10 mouse cellular contexts compared by ENCODE assay signal in the genomic region with DNA sequence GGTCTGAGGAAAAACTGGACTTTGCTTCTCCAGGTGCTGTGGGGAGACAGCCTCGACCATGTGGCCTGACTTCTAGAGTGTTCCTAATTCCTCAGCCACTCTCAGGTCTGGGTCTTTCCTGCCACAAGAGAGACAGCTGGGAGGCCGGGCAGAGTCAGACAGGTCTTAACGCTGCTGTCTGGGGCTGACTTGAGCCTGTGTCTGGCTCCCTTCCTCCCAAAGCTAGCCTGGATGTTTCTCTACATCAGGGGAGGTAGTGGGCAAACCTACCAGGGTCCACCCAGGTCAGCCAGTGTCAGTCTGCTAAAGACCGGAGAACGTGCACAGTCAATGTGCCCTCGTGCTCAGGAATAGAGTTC. TPM values are rescaled to one million over a fixed set of nuclear protein-coding genes. Genes with fewer than 3 reads are reported as not detected.
A peak's percentile ranks its signal among the peaks of the same experiment; 100 is the strongest.
DNase-seq lines count a peak whose midpoint lies in the region; ATAC-seq and TF ChIP-seq lines count a peak whose summit lies in the region.
"Had no signal": no experiment of that assay in that cellular context is flagged by ENCODE, and none has a peak within 500 bp of the region (broad histone marks: within the 10 kb centered on the region; RNA-seq: fewer than 3 reads in every experiment).

No protein-coding gene starts in this region.

- no peaks in the 10 kb centered on the region for H3K27me3 ChIP-seq in forebrain, embryonic 12.5 days
- H3K27me3 ChIP-seq in forebrain, postnatal 0 days (ENCODE audit: insufficient read depth, low read length): no peaks in the 10 kb centered on the region
- H3K27me3 ChIP-seq in kidney, embryonic 15.5 days: no peaks in the 10 kb centered on the region
- no peaks in the 10 kb centered on the region for H3K27me3 ChIP-seq in spleen, adult 2 months (ENCODE audit: control insufficient read depth, insufficient read depth, low read length)
- H3K27me3 ChIP-seq in stomach, embryonic 15.5 days (replicated peaks): no peaks in the 10 kb centered on the region

- ATAC-seq in forebrain, embryonic 12.5 days (ENCODE audit: low FRiP score): no peak
- ATAC-seq in forebrain, postnatal 0 days: no peak
- ATAC-seq in kidney, embryonic 15.5 days (replicated peaks; ENCODE audit: low FRiP score): no peak
- no peak for ATAC-seq in stomach, embryonic 15.5 days (ENCODE audit: insufficient read depth, low FRiP score, low read depth)

- peak overlapping the region; percentile 54; the same call in 1 of the 2 replicates for H3K27ac ChIP-seq in forebrain, embryonic 12.5 days
- no peak overlapping the region for H3K27ac ChIP-seq in forebrain, postnatal 0 days (ENCODE audit: low read depth, low read length)
- H3K27ac ChIP-seq in kidney, embryonic 15.5 days: peak overlapping the region; percentile 77
- H3K27ac ChIP-seq in spleen, adult 2 months (ENCODE audit: insufficient read depth, low read length): 0 out of 2 replicates have a peak overlapping the region, but pooled peaks have one; percentile 29
- H3K27ac ChIP-seq in stomach, embryonic 15.5 days: peak overlapping the region; percentile 59; the same call in 1 of the 2 replicates

- TF ChIP-seq POLR2A in spleen, adult 2 months (IDR thresholded peaks at IDR 0.05; ENCODE audit: low read depth, low read length): no peak

- no peak overlapping the region for H3K4me2 ChIP-seq in forebrain, embryonic 12.5 days
- no peak overlapping the region for H3K4me2 ChIP-seq in forebrain, postnatal 0 days (ENCODE audit: low read depth)
- peak overlapping the region; percentile 33; the same call in 1 of the 2 replicates for H3K4me2 ChIP-seq in kidney, embryonic 15.5 days
- H3K4me2 ChIP-seq in stomach, embryonic 15.5 days: no peak overlapping the region

- 50% methylated on average over 6 of the region's 6 CpGs for WGBS in forebrain, embryonic 12.5 days
- WGBS in forebrain, postnatal 0 days: 56% methylated on average over 6 of the region's 6 CpGs
- WGBS in kidney, embryonic 15.5 days: 50% methylated on average over 6 of the region's 6 CpGs
- WGBS in spleen, adult 2 months: 49% methylated on average over 6 of the region's 6 CpGs
- WGBS in stomach, embryonic 15.5 days: 50% methylated on average over 6 of the region's 6 CpGs

- H3K4me3 ChIP-seq in forebrain, embryonic 12.5 days (replicated peaks): no peak overlapping the region
- no peak overlapping the region for H3K4me3 ChIP-seq in forebrain, postnatal 0 days (ENCODE audit: low read depth, low read length)
- no peak overlapping the region for H3K4me3 ChIP-seq in kidney, embryonic 15.5 days (replicated peaks)
- no peak overlapping the region for H3K4me3 ChIP-seq in spleen, adult 2 months (ENCODE audit: extremely low read depth, insufficient read depth, insufficient read length)
- H3K4me3 ChIP-seq in stomach, embryonic 15.5 days (replicated peaks): no peak overlapping the region
- H3K4me3 ChIP-seq: erythroblast, embryonic 14.5 days had no signal

- H3K9me3 ChIP-seq in forebrain, embryonic 12.5 days: no peaks in the 10 kb centered on the region
- no peaks in the 10 kb centered on the region for H3K9me3 ChIP-seq in forebrain, postnatal 0 days (ENCODE audit: low read length)
- no peaks in the 10 kb centered on the region for H3K9me3 ChIP-seq in kidney, embryonic 15.5 days (replicated peaks)
- H3K9me3 ChIP-seq in stomach, embryonic 15.5 days: no peaks in the 10 kb centered on the region

- H3K4me1 ChIP-seq in forebrain, embryonic 12.5 days: peaks cover 91% of the 10 kb centered on the region
- H3K4me1 ChIP-seq in forebrain, postnatal 0 days (ENCODE audit: insufficient read depth): peaks cover 27% of the 10 kb centered on the region
- H3K4me1 ChIP-seq in kidney, embryonic 15.5 days: peaks cover 95% of the 10 kb centered on the region
- H3K4me1 ChIP-seq in spleen, adult 2 months (ENCODE audit: control insufficient read depth, insufficient read depth, insufficient read length): no peaks in the 10 kb centered on the region; the same call in 1 of the 2 replicates
- peaks cover 61% of the 10 kb centered on the region for H3K4me1 ChIP-seq in stomach, embryonic 15.5 days

- no peak for DNase-seq in forebrain, postnatal 0 days
- DNase-seq in kidney, postnatal 25 days: no peak
- no peak for DNase-seq in spleen, adult 2 months (ENCODE audit: low read depth in 1 of 2, low spot score in 2 of 2)
- DNase-seq in spleen, postnatal 4 days (ENCODE audit: low spot score in 2 of 2): no peak
- DNase-seq in gastrocnemius, adult 18-20 months (ENCODE audit: low spot score): no peak
- DNase-seq: cerebellum, adult 9-11 months had no signal

- H3K36me3 ChIP-seq in forebrain, embryonic 12.5 days (replicated peaks): peaks cover 10% of the 10 kb centered on the region
- H3K36me3 ChIP-seq in forebrain, postnatal 0 days (ENCODE audit: insufficient read depth): no peaks in the 10 kb centered on the region
- no peaks in the 10 kb centered on the region for H3K36me3 ChIP-seq in kidney, embryonic 15.5 days
- H3K36me3 ChIP-seq in spleen, adult 2 months (ENCODE audit: control insufficient read depth, insufficient read depth, low read length): no peaks in the 10 kb centered on the region
- H3K36me3 ChIP-seq in stomach, embryonic 15.5 days: no peaks in the 10 kb centered on the region

- no peak for TF ChIP-seq CTCF in forebrain, postnatal 0 days (IDR thresholded peaks at IDR 0.05; ENCODE audit: low read depth)
- TF ChIP-seq CTCF in spleen, adult 2 months (IDR thresholded peaks at IDR 0.05; ENCODE audit: extremely low read depth, insufficient read depth, insufficient read length, insufficient replicate concordance): no peak

- H3K9ac ChIP-seq in forebrain, embryonic 12.5 days: no peak overlapping the region
- H3K9ac ChIP-seq in forebrain, postnatal 0 days: no peak overlapping the region
- H3K9ac ChIP-seq in kidney, embryonic 15.5 days: no peak overlapping the region
- H3K9ac ChIP-seq in stomach, embryonic 15.5 days: no peak overlapping the region

RNA-seq across cellular contexts. Expression of a gene that starts 19.2 kb away (rescaled TPM):
- 23.5 and 24.0 TPM in 2 replicates for polyA plus RNA-seq in forebrain, embryonic 12.5 days (2016; fragmentation: Nextera tagmentation; extraction: Ambion mirVana)
- total RNA-seq in forebrain, postnatal 0 days (2014; rRNA removed): 19.3 and 26.5 TPM in 2 replicates
- 3.9 and 6.5 TPM in 2 replicates for polyA plus RNA-seq in forebrain, postnatal 0 days (2015; fragmentation: Nextera tagmentation; extraction: Ambion mirVana)
- 11.8 and 14.1 TPM in 2 replicates for polyA plus RNA-seq in kidney, embryonic 15.5 days (2015; fragmentation: Nextera tagmentation; extraction: Ambion mirVana)
- 3.6 and 4.0 TPM in 2 replicates for polyA plus RNA-seq in spleen, adult 2 months (2012; rRNA removed)
- 7.2 and 7.9 TPM in 2 replicates for polyA plus RNA-seq in stomach, embryonic 15.5 days (2015; fragmentation: Nextera tagmentation; extraction: Ambion mirVana)
- 1 to 10 TPM; 3.4 to 4.6 TPM for total RNA-seq in gastrocnemius, adult 18-20 months (2021)
